Mouse (Mus musculus): Measurements from ENCODE around the gene Trim63. TPM values are rescaled to one million over a fixed set of nuclear protein-coding genes. Genes with fewer than 3 reads are reported as not detected.

Trim63 gene
- polyA plus RNA-seq, 1 experiment: 0.33 TPM

GRCm38 (mm10) chr4:134345802-134346201 lies 30.9 kb downstream of the Trim63 start:
- no peak for DNase-seq (ENCODE audit: low read depth)
- TF ChIP-seq POLR2A (IDR thresholded peaks at IDR 0.05; ENCODE audit: borderline replicate concordance, extremely low read depth, insufficient read depth, insufficient read length, poor library complexity, severe bottlenecking) (no peak), CTCF (IDR thresholded peaks at IDR 0.05; ENCODE audit: borderline replicate concordance, extremely low read depth, insufficient read depth, insufficient read length) (no peak)

GRCm38 (mm10) chr4:134348078-134348477 lies 33.2 kb downstream of the Trim63 start:
- no peak for DNase-seq (ENCODE audit: low read depth)
- TF ChIP-seq CTCF (IDR thresholded peaks at IDR 0.05; ENCODE audit: borderline replicate concordance, extremely low read depth, insufficient read depth, insufficient read length) (no peak), POLR2A (IDR thresholded peaks at IDR 0.05; ENCODE audit: borderline replicate concordance, extremely low read depth, insufficient read depth, insufficient read length, poor library complexity, severe bottlenecking) (no peak)

- no peak for DNase-seq (ENCODE audit: low read depth)
- TF ChIP-seq POLR2A (IDR thresholded peaks at IDR 0.05; ENCODE audit: borderline replicate concordance, extremely low read depth, insufficient read depth, insufficient read length, poor library complexity, severe bottlenecking) (no peak), CTCF (IDR thresholded peaks at IDR 0.05; ENCODE audit: borderline replicate concordance, extremely low read depth, insufficient read depth, insufficient read length) (no peak)
These were observed 33.6 kb downstream of the Trim63 start for GRCm38 (mm10) chr4:134348545-134348944.

- TF ChIP-seq POLR2A (IDR thresholded peaks at IDR 0.05; ENCODE audit: borderline replicate concordance, extremely low read depth, insufficient read depth, insufficient read length, poor library complexity, severe bottlenecking): no peak
- TF ChIP-seq CTCF (IDR thresholded peaks at IDR 0.05; ENCODE audit: borderline replicate concordance, extremely low read depth, insufficient read depth, insufficient read length): no peak
- DNase-seq (ENCODE audit: low read depth): no peak
These were observed 34.9 kb downstream of the Trim63 start for GRCm38 (mm10) chr4:134349829-134350228.

- no peak for TF ChIP-seq POLR2A (IDR thresholded peaks at IDR 0.05; ENCODE audit: borderline replicate concordance, extremely low read depth, insufficient read depth, insufficient read length, poor library complexity, severe bottlenecking)
- TF ChIP-seq CTCF (IDR thresholded peaks at IDR 0.05; ENCODE audit: borderline replicate concordance, extremely low read depth, insufficient read depth, insufficient read length): no peak
- no peak for DNase-seq (ENCODE audit: low read depth)
These were observed 35.7 kb downstream of the Trim63 start for GRCm38 (mm10) chr4:134350641-134351040.

GRCm38 (mm10) chr4:134351329-134352260 lies 36.7 kb downstream of the Trim63 start:
- TF ChIP-seq POLR2A (IDR thresholded peaks at IDR 0.05; ENCODE audit: borderline replicate concordance, extremely low read depth, insufficient read depth, insufficient read length, poor library complexity, severe bottlenecking) (no peak), CTCF (IDR thresholded peaks at IDR 0.05; ENCODE audit: borderline replicate concordance, extremely low read depth, insufficient read depth, insufficient read length) (no peak)
- DNase-seq (ENCODE audit: low read depth): no peak

- TF ChIP-seq POLR2A (IDR thresholded peaks at IDR 0.05; ENCODE audit: borderline replicate concordance, extremely low read depth, insufficient read depth, insufficient read length, poor library complexity, severe bottlenecking) (no peak), CTCF (IDR thresholded peaks at IDR 0.05; ENCODE audit: borderline replicate concordance, extremely low read depth, insufficient read depth, insufficient read length) (no peak)
- DNase-seq (ENCODE audit: low read depth): no peak
These were observed 37.4 kb downstream of the Trim63 start for GRCm38 (mm10) chr4:134352261-134352707.

GRCm38 (mm10) chr4:134352929-134353328 lies 38.0 kb downstream of the Trim63 start:
- DNase-seq (ENCODE audit: low read depth): no peak
- TF ChIP-seq POLR2A (IDR thresholded peaks at IDR 0.05; ENCODE audit: borderline replicate concordance, extremely low read depth, insufficient read depth, insufficient read length, poor library complexity, severe bottlenecking) (no peak), CTCF (IDR thresholded peaks at IDR 0.05; ENCODE audit: borderline replicate concordance, extremely low read depth, insufficient read depth, insufficient read length) (no peak)

GRCm38 (mm10) chr4:134353527-134354409 lies 38.8 kb downstream of the Trim63 start:
- DNase-seq (ENCODE audit: low read depth): no peak
- TF ChIP-seq CTCF (IDR thresholded peaks at IDR 0.05; ENCODE audit: borderline replicate concordance, extremely low read depth, insufficient read depth, insufficient read length) (no peak), POLR2A (IDR thresholded peaks at IDR 0.05; ENCODE audit: borderline replicate concordance, extremely low read depth, insufficient read depth, insufficient read length, poor library complexity, severe bottlenecking) (no peak)

- TF ChIP-seq CTCF (IDR thresholded peaks at IDR 0.05; ENCODE audit: borderline replicate concordance, extremely low read depth, insufficient read depth, insufficient read length) (no peak), POLR2A (IDR thresholded peaks at IDR 0.05; ENCODE audit: borderline replicate concordance, extremely low read depth, insufficient read depth, insufficient read length, poor library complexity, severe bottlenecking) (no peak)
- no peak for DNase-seq (ENCODE audit: low read depth)
These were observed 41.0 kb downstream of the Trim63 start for GRCm38 (mm10) chr4:134355841-134356452.
